Mouse (Mus musculus) limb, embryonic 15.5 days (tissue): Measurements from ENCODE around the gene Magix. TPM values are rescaled to one million over a fixed set of nuclear protein-coding genes. Genes with fewer than 3 reads are reported as not detected.
A peak's percentile ranks its signal among the peaks of the same experiment; 100 is the strongest.
"Not testable (repeated sequence)": the region's sequence is repeated elsewhere in the genome, so short reads cannot be mapped to it uniquely, and the experiment has no call there.

ENCODE experiments used
- ATAC-seq: fragments of 200-750 bp; cut with Nextera tagmentation; 2 replicates; pipeline ENCODE4 v1.8.0; 2017; ENCODE audit warnings: low read depth, moderate TSS enrichment; ENCODE audit not compliant: insufficient number of reproducible peaks, low FRiP score, low TSS enrichment
- H3K27ac ChIP-seq: fragments of 300-500 bp; sonication (generic); 2 replicates; pipeline ENCODE4 v1.5.1; 2015; ENCODE audit warnings: moderate library complexity, mild to moderate bottlenecking, inconsistent platforms
- H3K27me3 ChIP-seq: fragments of 300-500 bp; sonication (generic); 2 replicates; pipeline ENCODE4 v1.6.1; 2015; ENCODE audit warnings: inconsistent platforms
- H3K36me3 ChIP-seq: fragments of 300-500 bp; sonication (generic); 2 replicates; pipeline ENCODE4 v1.6.1; 2015; ENCODE audit warnings: inconsistent platforms
- H3K4me1 ChIP-seq: fragments of 300-500 bp; sonication (generic); 2 replicates; pipeline ENCODE4 v1.6.1; 2015; ENCODE audit warnings: inconsistent platforms
- H3K4me2 ChIP-seq: fragments of 300-500 bp; sonication (generic); 2 replicates; pipeline ENCODE4 v1.6.1; 2015; ENCODE audit warnings: mild to moderate bottlenecking, inconsistent platforms
- H3K4me3 ChIP-seq: fragments of 300-500 bp; sonication (generic); 2 replicates; pipeline ENCODE4 v1.5.1; 2015; ENCODE audit warnings: mild to moderate bottlenecking, inconsistent platforms
- H3K9ac ChIP-seq: fragments of 300-500 bp; sonication (generic); 2 replicates; pipeline ENCODE4 v1.6.1; 2015; ENCODE audit warnings: inconsistent platforms
- H3K9me3 ChIP-seq: fragments of 300-500 bp; sonication (generic); 2 replicates; pipeline ENCODE4 v1.6.1; 2016; ENCODE audit warnings: inconsistent platforms
- WGBS: fragments of 180-500 bp; shearing (Covaris S2); methylation state at CpG from one replicate; pipeline ENCODE4 v1.1.7; 2015; 5-methylcytosine and 5-hydroxymethylcytosine counted together
- polyA plus RNA-seq: library from polyadenylated mRNA; unstranded; fragments of >200 nt; fragmentation: Nextera tagmentation; extraction: Ambion mirVana; gene quantifications from 2 replicates; pipeline ENCODE4 v1.2.1, GENCODE M21; 2015

Magix gene
- polyA plus RNA-seq, 1 experiment from 2014 or later = 0.47 TPM

DNA sequence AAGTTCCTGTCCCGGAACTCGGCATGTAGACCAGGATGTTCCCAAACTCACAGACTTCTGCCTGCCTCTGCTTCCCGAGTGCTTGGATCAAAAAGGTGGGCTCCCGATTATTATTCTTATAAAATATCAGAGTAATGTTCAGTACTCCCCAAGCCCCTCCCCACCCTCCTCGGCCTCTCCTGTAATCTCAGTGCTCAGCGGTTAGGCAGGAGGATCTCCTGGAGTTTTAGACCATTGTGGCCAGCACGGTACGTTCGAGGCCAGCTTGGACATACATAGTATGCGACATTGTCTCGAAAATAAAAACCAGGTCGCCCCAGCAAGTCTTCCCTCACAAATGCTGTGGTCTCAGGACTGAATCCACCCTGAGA is 32.7 kb upstream of the Magix start:
- H3K9ac ChIP-seq = 0 out of 2 replicates have a peak overlapping the region, but pooled peaks have one; percentile 23
- H3K27me3 ChIP-seq, H3K4me1 ChIP-seq, H3K36me3 ChIP-seq, H3K9me3 ChIP-seq: not testable (repeated sequence)
- H3K4me3 ChIP-seq = peak overlapping the region; percentile 35
- 27% methylated on average over 5 of the region's 12 CpGs for WGBS
- ATAC-seq = peak; percentile 9; the same call in 1 of the 2 replicates
- peak overlapping the region; percentile 11; the same call in 1 of the 2 replicates for H3K27ac ChIP-seq
- H3K4me2 ChIP-seq = peak overlapping the region; percentile 39

DNA sequence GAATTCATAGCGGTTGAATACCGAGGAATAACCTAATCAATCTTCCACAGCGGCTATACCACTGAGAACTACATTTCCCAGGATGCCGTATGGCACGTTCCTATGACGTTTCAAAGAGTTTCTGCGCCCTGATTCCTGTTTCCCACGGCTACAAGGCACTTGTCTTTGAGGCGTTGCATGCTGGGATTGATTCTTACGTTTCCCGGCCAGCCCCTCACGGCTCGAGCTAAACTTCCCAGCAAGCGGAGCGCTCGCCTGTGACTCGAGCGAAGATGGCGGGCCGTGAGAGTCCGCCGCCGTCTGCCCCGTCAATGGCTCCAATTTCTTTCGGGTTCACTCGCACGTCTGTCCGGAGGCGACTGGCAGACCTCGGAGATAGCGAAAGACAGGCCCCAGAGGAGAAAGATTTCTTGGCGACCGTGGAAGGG is 15.9 kb upstream of the Magix start, which contains the start of gene Gpkow:
Gene Gpkow (plus strand): TSS at position 178 of the 428 bp plus-strand sequence.
- H3K4me3 ChIP-seq = peak within 1 kb of the TSS; percentile 54
- H3K9me3 ChIP-seq = no peaks in the 10 kb centered on the region
- peak within 1 kb of the TSS; percentile 37; the same call in 1 of the 2 replicates for H3K9ac ChIP-seq
- WGBS = 15% methylated on average over 33 of the region's 33 CpGs
- no peaks in the 10 kb centered on the region; the same call in 1 of the 2 replicates for H3K4me1 ChIP-seq
- 0 out of 2 replicates have a peak within 1 kb of the TSS, but pooled peaks have one; percentile 43 for H3K27ac ChIP-seq
- ATAC-seq = peak; percentile 92
- H3K27me3 ChIP-seq = no peaks in the 10 kb centered on the region
- peak within 1 kb of the TSS; percentile 40 for H3K4me2 ChIP-seq
- H3K36me3 ChIP-seq = peaks cover 11% of the 10 kb centered on the region; the same call in 1 of the 2 replicates

DNA sequence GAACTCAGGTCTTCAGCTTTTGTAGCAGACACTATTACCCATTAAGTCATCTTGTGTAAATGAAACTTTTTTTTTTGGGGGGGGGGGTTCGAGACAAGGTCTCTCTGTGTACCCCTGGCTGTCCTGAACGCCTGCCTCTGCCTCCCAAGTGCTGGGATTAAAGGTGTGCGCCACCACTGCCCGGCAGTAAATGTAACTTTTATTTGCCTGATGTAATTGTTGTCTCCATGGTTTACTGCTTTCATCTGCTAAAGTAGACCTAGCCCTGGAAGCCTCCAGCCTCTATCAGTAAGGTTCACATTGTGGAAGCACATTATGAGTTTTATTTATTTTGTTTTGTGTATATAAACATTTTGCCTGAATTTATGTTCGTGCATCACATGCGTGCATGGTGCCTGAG is 15.5 kb upstream of the Magix start:
- Histone ChIP-seq H3K27ac (no peak overlapping the region), H3K4me3 (peak overlapping the region; percentile 54), H3K4me2 (0 out of 2 replicates have a peak overlapping the region, but pooled peaks have one; percentile 7), H3K9me3 (no peaks in the 10 kb centered on the region), H3K27me3 (no peaks in the 10 kb centered on the region), H3K9ac (no peak overlapping the region), H3K4me1 (no peaks in the 10 kb centered on the region; the same call in 1 of the 2 replicates), H3K36me3 (peaks cover 6% of the 10 kb centered on the region; the same call in 1 of the 2 replicates)
- 31% methylated on average over 6 of the region's 6 CpGs for WGBS
- no peak for ATAC-seq

DNA sequence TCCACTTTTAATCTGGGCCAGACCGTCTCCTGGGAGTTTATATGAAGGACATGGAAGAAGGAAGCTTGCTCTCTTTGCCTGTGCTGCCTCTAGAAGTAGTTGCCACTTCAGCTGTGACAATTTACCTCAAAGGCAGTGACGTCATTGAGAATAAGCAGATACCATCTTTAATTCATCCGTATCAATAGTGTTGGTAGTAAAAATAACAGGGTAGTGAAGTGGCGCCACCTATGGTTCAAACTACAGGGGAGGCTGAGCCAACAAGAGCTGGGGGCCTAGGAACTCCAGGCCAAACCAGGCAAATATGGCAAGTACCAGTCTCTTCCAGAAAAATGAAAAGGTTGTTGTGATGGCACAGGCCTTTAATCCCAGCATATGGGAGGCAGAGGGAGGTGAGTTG is 11.8 kb upstream of the Magix start:
- Histone ChIP-seq H3K27me3 (no peaks in the 10 kb centered on the region), H3K36me3 (no peaks in the 10 kb centered on the region), H3K4me2 (no peak overlapping the region), H3K4me1 (no peaks in the 10 kb centered on the region; the same call in 1 of the 2 replicates), H3K27ac (no peak overlapping the region), H3K9me3 (no peaks in the 10 kb centered on the region), H3K4me3 (no peak overlapping the region), H3K9ac (no peak overlapping the region)
- 46% methylated on average over 4 of the region's 4 CpGs for whole genome bisulfite sequencing
- ATAC-seq = no peak

DNA sequence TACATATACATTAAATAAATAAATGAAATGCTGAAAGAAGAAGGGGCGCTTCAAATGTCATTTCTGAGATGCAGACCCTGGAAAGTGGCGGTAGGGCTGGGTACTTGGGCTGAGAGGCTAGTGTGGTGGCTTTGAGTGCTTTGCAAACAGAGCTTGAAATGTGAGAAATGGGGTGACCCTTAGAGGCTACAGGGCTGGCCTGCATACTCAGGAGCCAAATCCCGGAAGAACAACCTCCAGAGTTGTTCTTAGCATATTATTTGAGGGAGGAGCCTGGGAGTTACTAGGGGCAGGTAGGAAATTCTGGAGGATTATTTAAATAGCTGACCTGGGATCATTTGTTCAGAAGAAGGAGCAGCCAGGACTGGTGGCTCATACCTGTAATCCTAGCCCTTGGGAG is 9.4 kb upstream of the Magix start:
- Histone ChIP-seq H3K4me1 (no peaks in the 10 kb centered on the region), H3K4me3 (no peak overlapping the region), H3K27me3 (no peaks in the 10 kb centered on the region), H3K9me3 (no peaks in the 10 kb centered on the region), H3K4me2 (no peak overlapping the region), H3K9ac (no peak overlapping the region), H3K36me3 (no peaks in the 10 kb centered on the region), H3K27ac (no peak overlapping the region)
- 65% methylated on average over 3 of the region's 3 CpGs for WGBS
- ATAC-seq = no peak

DNA sequence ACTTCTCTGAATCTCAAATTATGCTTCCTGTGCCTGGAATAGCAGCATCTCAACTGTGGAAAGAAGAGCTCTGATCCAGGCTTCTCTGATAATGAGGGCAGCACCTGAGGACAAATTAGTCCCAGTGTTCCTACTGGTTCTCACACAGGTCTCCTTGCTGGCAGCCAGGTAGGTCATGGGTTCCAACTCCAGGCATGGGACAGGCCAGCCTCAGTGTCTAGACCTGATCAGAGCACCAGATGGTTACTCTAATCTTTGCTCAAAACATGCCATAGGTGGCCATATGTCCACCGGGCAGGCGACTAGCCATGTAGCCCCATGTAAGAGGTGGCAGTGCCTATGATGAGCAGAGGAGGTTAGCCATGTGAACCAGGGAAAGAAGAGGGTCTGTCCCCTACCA is 7.3 kb upstream of the Magix start:
- ATAC-seq = no peak
- Histone ChIP-seq H3K4me1 (no peaks in the 10 kb centered on the region), H3K9ac (no peak overlapping the region), H3K4me3 (no peak overlapping the region), H3K27me3 (no peaks in the 10 kb centered on the region), H3K27ac (no peak overlapping the region), H3K4me2 (no peak overlapping the region), H3K36me3 (no peaks in the 10 kb centered on the region), H3K9me3 (no peaks in the 10 kb centered on the region)
- 86% methylated on average over 2 of the region's 2 CpGs for WGBS

DNA sequence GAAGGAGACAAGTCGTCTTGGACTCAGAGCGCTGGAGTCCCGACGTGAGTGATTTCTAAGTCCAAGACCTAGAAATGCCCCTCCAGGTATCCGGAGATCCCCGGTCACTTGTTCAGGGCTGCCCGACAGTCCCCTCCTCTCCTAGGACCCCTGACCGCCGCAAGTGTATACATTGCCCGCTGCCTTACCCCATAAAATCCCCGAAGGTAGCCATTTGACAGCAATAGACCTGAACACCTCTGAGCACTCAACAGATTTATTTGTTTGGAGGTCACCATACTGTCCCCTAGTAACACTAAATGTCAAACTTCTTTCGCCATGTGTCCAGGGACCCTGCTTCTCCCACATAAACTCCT is 1.0 kb downstream of the Magix start:
- H3K27me3 ChIP-seq = no peaks in the 10 kb centered on the region
- no peak for ATAC-seq
- H3K4me1 ChIP-seq = no peaks in the 10 kb centered on the region
- H3K27ac ChIP-seq = no peak overlapping the region
- H3K36me3 ChIP-seq = no peaks in the 10 kb centered on the region
- peak overlapping the region; percentile 33 for H3K4me3 ChIP-seq
- WGBS = 28% methylated on average over 12 of the region's 12 CpGs
- H3K9ac ChIP-seq = no peak overlapping the region
- H3K4me2 ChIP-seq = peak overlapping the region; percentile 51
- no peaks in the 10 kb centered on the region for H3K9me3 ChIP-seq

DNA sequence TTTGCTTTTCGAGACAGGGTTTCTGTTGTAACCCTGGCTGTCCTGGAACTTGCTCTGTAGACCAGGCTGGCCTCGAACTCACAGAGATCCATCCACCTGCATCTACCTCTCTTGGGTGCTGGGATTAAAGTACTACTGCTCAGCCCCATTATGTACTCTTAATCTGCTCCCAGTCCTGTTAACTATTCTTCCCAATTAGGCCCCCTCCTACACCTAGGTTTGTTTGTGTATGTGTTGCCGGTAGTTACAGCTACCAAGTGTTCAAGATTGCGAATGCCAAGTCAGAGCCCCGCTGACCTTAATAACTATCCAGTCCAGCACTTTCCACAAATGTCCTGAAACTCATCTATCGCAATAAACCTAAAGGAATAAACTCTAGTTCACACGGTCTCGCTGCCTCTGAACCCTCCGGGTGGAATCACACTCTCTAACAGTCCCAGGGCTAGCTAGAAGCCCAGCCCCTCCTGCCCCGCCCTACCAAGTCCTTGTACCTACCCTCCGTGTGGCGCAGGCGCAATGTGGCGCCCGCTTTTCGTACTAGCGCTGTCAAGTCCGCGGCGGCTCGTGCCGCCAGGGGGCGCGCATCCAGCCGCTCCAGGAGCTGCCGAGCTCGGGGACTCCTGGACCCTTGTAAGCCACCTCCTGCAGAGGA is 1.5 kb downstream of the Magix start:
- peak; percentile 91 for ATAC-seq
- H3K27ac ChIP-seq = no peak overlapping the region
- 16% methylated on average over 27 of the region's 27 CpGs for WGBS

DNA sequence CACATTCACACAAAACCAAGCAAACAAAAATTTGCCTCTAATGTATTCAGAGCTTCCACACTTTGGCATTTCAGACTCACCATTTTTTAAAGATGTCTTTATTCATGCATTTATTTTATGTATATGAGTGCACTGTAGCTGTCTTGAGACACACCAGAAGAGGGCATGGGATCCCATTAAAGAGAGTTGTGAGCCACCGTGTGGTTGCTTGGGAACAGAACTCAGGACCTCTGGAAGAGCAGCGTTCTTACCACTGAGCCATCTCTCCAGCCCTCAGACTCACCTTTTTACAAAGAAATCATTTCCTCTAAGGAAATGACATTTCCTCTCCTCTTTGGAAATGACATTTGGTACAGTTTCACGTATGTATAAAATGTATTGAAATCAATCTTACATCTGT is 2.1 kb downstream of the Magix start:
- Histone ChIP-seq H3K27ac (no peak overlapping the region), H3K4me2 (no peak overlapping the region), H3K9ac (no peak overlapping the region), H3K36me3 (no peaks in the 10 kb centered on the region), H3K4me3 (no peak overlapping the region), H3K27me3 (no peaks in the 10 kb centered on the region), H3K4me1 (peaks cover 3% of the 10 kb centered on the region), H3K9me3 (no peaks in the 10 kb centered on the region)
- 38% methylated on average over 3 of the region's 3 CpGs for WGBS
- no peak for ATAC-seq

More for the DNA sequence above, 1.5 kb downstream of the Magix start:
- no peaks in the 10 kb centered on the region for H3K27me3 ChIP-seq
- no peaks in the 10 kb centered on the region for H3K9me3 ChIP-seq
- H3K9ac ChIP-seq = no peak overlapping the region
- H3K4me2 ChIP-seq = peak overlapping the region; percentile 51
- peak overlapping the region; percentile 33 for H3K4me3 ChIP-seq
- no peaks in the 10 kb centered on the region for H3K36me3 ChIP-seq
- H3K4me1 ChIP-seq = no peaks in the 10 kb centered on the region

DNA sequence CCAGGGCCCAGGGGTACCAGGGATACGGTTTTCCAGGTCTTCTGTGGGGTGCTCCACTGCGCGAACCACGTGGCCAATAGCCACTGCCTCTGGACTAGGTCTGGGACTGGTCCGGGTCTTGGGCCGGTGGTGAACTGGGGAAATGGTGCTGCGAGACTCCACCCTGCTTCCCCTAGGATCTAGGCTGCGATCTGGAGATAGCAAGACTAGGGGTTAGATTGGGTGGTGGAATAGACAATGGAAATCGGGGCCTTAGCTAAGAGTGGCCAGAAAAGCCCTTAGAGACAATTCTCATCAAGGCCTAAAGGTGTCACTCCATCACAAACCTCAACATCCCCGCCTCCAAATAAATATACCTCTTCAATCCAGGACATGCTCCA is 6.1 kb downstream of the Magix start:
- H3K9ac ChIP-seq = no peak overlapping the region

DNA sequence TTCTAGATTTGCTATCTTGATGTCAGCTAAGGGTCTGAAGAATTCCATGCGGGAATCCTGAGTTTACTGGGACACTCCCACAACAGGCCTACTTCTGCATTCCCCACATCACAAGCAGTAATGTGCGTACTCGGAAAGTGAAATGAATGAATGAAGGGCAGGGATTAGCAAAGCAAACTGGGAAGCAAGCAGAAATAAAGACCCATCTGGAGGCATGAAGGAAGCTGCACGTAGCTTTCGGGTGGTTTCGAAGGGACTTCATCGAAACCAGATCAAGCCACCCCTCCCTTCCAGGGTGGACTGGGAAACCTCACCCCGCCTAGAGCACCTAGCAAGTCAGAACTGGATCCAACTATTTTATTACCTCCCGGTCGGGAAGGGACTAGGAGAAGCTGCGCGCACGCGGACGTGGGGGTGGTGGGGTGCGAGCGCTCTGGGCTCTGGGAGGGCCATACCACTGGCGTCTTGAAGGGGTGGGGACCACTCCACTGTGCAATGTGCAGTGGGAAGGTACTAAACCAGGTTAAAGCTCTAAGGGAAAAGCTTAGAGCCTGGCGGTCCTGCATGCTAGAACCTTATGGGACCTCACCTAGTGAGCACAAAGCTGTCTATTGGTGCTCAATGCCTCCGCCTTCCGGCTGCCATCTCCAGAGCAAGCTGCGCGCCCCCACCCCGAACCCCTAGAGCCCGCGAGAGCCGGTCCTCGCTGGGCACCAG is 6.6 kb downstream of the Magix start:
- Histone ChIP-seq H3K27me3 (no peaks in the 10 kb centered on the region), H3K9me3 (no peaks in the 10 kb centered on the region), H3K4me3 (peak overlapping the region; percentile 27), H3K27ac (peak overlapping the region; percentile 87), H3K36me3 (no peaks in the 10 kb centered on the region), H3K9ac (no peak overlapping the region), H3K4me1 (peaks cover 16% of the 10 kb centered on the region), H3K4me2 (peak overlapping the region; percentile 45)
- ATAC-seq = peak; percentile 35; the same call in 1 of the 2 replicates
- 25% methylated on average over 28 of the region's 28 CpGs for WGBS

More for the DNA sequence above, 6.1 kb downstream of the Magix start:
- H3K36me3 ChIP-seq = no peaks in the 10 kb centered on the region
- 33% methylated on average over 10 of the region's 10 CpGs for WGBS
- H3K9me3 ChIP-seq = no peaks in the 10 kb centered on the region
- H3K27ac ChIP-seq = peak overlapping the region; percentile 87
- peak overlapping the region; percentile 27 for H3K4me3 ChIP-seq
- H3K4me1 ChIP-seq = peaks cover 16% of the 10 kb centered on the region
- H3K27me3 ChIP-seq = no peaks in the 10 kb centered on the region
- no peak for ATAC-seq
- peak overlapping the region; percentile 45 for H3K4me2 ChIP-seq
